Mouse (Mus musculus): Measurements from ENCODE around the gene Fbxw5. TPM values are rescaled to one million over a fixed set of nuclear protein-coding genes. Genes with fewer than 3 reads are reported as not detected.
A peak's percentile ranks its signal among the peaks of the same experiment; 100 is the strongest.

Gene Fbxw5
- total RNA-seq, 2 experiments from 2014 or later, result 23.9 to 30.4 TPM

DNA sequence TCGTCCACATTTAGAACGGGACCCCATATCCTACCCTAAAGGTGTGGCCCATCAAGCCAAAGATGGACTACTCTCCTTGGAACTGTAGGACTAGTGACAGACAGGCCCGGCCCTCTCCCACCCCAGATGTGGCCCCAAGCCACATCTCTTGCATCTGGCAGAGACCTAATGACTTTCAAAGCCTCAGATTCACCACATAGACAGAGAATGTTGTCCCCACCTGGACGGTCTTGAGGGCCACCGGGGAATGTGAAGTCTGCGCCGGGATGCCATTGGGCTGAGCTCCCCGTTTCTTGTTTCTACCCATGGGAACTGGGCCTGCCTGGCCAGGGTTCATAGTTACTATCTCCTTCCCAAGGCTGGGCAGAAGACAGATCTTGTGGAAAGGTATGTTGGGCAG is 23.0 kb upstream of the Fbxw5 start:
- ATAC-seq (replicated peaks; ENCODE audit: poor library complexity, severe bottlenecking), result no peak

- ATAC-seq (replicated peaks; ENCODE audit: poor library complexity, severe bottlenecking), result no peak
Measured at GRCm38 (mm10) chr2:25477967-25478675, 22.4 kb upstream of the Fbxw5 start.

DNA sequence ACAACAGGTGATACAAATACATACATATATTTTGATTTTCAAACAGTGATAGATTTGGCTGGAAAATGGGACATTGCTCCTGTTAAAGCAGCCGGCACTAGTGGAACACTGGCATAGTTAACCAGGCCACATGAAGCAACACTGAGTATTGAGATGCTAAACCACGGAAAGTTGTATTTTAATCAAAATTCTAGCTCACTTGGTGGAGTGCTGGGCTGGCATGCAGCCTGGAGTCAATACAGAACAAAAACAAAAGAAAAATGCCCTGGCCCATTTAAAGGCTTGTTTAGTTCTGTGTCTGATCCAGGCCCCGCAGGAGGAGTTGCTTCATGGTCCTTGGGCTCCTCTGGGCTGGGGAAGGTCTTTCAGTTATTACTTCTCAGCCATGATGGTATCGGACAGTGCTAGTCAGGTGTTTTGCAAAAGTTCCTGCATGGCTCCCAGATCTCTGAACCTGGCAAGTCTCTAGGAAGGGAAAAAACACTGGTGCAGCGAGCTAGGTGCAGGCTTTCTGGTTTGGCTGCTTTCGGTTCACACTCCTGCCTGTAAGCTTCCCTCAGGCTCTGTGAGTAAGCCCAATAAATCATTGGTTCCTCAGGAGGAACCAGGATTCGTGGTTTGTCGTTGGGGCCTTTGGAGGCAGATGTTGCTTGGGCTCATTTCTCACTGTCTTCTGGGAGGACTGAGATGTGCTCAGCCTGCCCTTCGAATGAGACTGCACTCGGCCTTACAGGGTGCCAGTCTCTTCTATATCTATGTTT is 20.8 kb upstream of the Fbxw5 start:
- ATAC-seq (replicated peaks; ENCODE audit: poor library complexity, severe bottlenecking), result no peak; the same call in 1 of the 2 replicates

- peak; percentile 68 for ATAC-seq (replicated peaks; ENCODE audit: poor library complexity, severe bottlenecking)
Measured at GRCm38 (mm10) chr2:25480541-25480940, 20.0 kb upstream of the Fbxw5 start.

DNA sequence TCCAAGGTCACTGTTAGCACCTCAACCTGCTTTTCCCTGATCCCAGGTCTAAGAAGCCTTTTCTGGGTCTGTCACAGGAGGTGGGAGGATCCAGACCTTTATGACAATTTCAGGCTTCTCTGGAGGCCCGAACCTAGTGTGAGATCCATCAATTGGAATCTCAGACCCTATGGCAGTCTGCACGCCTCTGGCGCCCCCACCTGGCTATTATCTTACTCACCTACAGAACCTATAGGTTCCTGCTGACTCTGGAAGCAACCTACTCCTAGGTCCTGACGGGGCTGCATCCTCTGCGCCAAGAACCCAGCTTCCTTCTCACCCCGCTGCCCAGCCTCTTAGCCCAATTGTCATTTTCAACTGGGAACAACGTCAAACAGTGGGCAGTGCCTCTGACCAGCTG is 17.6 kb upstream of the Fbxw5 start:
- peak; percentile 75 for ATAC-seq (replicated peaks; ENCODE audit: poor library complexity, severe bottlenecking)

DNA sequence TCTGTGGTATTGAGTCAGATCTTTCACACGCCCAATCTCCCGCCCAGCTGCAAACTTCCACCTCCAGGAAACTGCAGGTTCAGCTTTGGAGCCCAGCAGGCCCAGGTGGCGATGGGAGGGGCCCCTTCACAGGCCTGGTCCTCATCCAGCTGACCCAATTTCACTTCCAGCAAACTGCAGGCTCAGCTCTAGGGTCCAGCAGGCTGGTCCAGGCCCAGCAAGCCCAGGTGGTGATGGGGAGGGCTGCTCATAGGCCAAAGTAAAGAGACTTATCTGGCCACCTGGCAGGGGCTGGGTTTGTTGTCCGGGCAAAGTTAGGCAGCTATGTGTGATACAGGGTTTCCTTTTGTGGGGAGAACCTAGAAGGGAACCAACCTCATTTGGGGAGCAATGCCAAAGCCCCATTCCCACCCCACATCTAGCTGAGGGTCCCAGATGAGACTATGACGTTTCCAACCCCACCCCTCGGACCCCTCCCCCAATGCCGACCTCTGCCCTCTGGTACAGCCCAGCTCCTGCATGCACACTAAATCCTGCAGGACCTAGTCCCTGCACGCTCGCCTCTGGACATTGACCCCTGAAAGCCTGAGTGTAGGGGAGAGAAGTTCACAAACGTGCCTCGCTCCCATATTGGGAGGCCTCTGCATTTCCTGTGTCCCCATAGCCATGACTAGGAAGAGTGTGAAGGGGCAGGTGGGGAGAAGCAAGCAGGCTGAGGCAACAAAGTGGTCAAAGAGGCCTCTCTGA is 15.5 kb upstream of the Fbxw5 start:
- no peak for ATAC-seq (replicated peaks; ENCODE audit: poor library complexity, severe bottlenecking)

DNA sequence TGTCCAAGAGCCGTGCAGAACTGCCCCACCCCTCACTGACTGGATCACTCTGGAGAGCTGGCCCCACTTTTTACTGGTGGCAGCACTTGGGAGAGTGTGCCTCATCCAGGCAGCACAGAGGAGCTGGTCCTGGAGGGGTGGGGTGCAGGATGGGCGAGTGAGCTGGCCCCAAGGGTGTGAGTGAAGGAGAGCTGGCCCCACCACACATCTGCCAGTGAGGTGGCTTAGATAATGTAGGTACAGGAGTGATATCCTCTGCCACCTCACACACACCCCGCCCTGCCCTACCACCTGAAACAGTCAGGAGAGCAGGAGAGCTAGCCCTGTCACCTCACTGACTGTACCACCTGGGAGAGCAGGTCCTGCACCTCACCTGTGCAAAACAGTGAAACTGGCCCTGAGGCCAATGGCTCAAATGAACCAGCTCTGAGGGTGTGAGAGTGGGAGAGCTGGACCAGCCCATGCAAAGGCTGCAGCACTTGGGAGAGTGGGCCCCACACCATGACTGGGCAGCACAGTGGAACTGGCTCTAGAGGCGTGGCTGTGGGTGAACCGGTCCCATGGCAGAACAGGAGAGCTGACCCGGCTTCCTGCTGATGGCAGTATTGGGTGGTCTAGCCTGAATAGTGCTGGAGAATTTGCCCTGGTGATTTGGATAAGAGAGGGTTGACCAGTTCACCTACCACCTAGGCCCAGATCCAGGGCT is 12.4 kb upstream of the Fbxw5 start:
- ATAC-seq (replicated peaks; ENCODE audit: poor library complexity, severe bottlenecking), result no peak

DNA sequence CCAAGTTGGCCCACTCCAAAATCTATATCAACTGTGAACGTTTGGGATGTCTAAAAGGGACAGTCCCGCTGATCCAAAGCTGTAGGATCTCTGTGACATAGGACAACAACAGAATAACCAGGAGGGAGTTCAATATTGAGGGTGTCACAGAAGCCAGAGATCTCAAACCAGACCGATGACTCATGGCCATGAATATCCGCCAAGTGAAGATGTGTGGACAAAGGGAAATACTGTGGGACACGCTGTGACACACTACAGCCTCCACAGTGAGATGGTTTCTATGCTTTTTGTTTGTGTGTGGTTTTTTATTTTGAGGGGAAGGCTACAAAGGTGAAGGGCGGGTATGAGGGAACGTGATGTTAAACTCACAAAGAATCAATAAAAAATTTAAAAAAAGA is 11.9 kb upstream of the Fbxw5 start:
- ATAC-seq (replicated peaks; ENCODE audit: poor library complexity, severe bottlenecking), result no peak

- ATAC-seq (replicated peaks; ENCODE audit: poor library complexity, severe bottlenecking), result no peak
Measured at GRCm38 (mm10) chr2:25492988-25493387, 7.6 kb upstream of the Fbxw5 start.

GRCm38 (mm10) chr2:25493476-25493961 is 7.0 kb upstream of the Fbxw5 start, which contains the start of gene Lcn12:
TSS of gene Lcn12 (minus strand) at chr2:25493911.
- no peak for ATAC-seq (replicated peaks; ENCODE audit: poor library complexity, severe bottlenecking)

GRCm38 (mm10) chr2:25496462-25496861 is 4.1 kb upstream of the Fbxw5 start:
- no peak for ATAC-seq (replicated peaks; ENCODE audit: poor library complexity, severe bottlenecking)

- ATAC-seq (replicated peaks; ENCODE audit: poor library complexity, severe bottlenecking), result peak; percentile 23
Measured at GRCm38 (mm10) chr2:25497846-25498575, 2.5 kb upstream of the Fbxw5 start.

- no peak for ATAC-seq (replicated peaks; ENCODE audit: poor library complexity, severe bottlenecking)
Measured at GRCm38 (mm10) chr2:25498622-25499478, 1.7 kb upstream of the Fbxw5 start.

- ATAC-seq (replicated peaks; ENCODE audit: poor library complexity, severe bottlenecking), result 0 out of 2 replicates have a peak, but pooled peaks have one; percentile 2
Measured at GRCm38 (mm10) chr2:25500071-25500575, 427 bp upstream of the Fbxw5 start.

- no peak for ATAC-seq (replicated peaks; ENCODE audit: poor library complexity, severe bottlenecking)
Measured at GRCm38 (mm10) chr2:25501593-25502486, 1.3 kb downstream of the Fbxw5 start, which contains the start of gene C8g. TSS of gene C8g (minus strand) at chr2:25501719.

DNA sequence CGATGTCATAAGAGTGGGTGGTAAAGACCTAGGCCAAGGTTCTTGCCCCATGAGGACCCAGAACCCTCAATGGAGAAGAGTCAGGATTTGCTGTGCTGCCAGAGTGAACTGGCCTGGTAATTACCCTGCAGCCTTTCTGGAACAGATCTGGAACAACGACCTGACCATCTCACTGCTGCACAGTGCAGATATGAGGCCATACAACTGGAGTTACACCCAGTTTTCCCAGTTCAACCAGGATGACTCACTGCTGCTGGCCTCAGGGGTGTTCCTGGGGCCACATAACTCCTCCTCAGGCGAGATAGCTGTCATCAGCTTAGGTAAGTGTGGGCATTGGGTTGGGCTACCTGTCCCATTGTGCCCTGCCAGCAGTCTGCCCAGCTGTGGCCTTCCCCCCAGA is 2.2 kb downstream of the Fbxw5 start:
- no peak for ATAC-seq (replicated peaks; ENCODE audit: poor library complexity, severe bottlenecking)

GRCm38 (mm10) chr2:25504538-25504937 is 4.0 kb downstream of the Fbxw5 start:
- ATAC-seq (replicated peaks; ENCODE audit: poor library complexity, severe bottlenecking), result no peak
